Mouse (Mus musculus) ES-CJ7 (cell line): ENCODE measurements around the gene Znrf3.

Experiments
- DNase-seq: peaks from one replicate; pipeline ENCODE4 v3.0.0; 2011; ENCODE audit warnings: low read depth, low spot score

The Znrf3 gene

DNA sequence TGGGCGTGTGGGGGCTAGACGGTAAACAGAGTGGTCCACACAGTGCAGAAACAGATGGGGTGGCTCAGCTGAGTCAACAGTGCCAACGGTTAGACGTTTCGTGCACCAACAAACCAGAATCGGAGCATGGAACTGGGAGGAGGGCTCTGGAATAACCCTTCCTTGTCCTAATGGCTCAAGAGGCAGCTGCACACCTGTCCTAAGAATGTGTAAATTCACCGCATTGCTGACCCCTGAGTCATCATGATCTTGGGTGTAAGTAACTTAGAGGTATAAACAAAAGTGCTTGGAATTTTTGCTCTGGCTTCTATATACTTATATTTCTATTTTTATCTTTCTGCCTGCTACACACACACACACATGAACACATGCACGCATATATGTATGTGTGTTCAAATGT, 202.5 kb downstream of the Znrf3 start:
- no peak for DNase-seq

- DNase-seq: no peak
These were observed 204.6 kb downstream of the Znrf3 start for GRCm38 (mm10) chr11:5239706-5240690.
